Mouse (Mus musculus) liver, embryonic 14.5 days (tissue): ENCODE results near the gene Ppp2r3a. TPM values are rescaled to one million over a fixed set of nuclear protein-coding genes. Genes with fewer than 3 reads are reported as not detected.

Experiments
- ATAC-seq: fragments of 200-750 bp; cut with Nextera tagmentation; 2 replicates; pipeline ENCODE4 v1.8.0; 2017; ENCODE audit warnings: moderate number of reproducible peaks, mild to moderate bottlenecking, moderate library complexity; ENCODE audit not compliant: insufficient read depth
- DNase-seq, 3 experiments: peaks; one replicate each; pipeline ENCODE4 v3.0.0-alpha.2; 2012 to 2013; ENCODE audit warnings: low read depth in 3 of 3, low spot score in 3 of 3
- H3K27ac ChIP-seq: fragments of 300-500 bp; sonication (generic); 2 replicates; pipeline ENCODE4 v1.5.1; 2014; ENCODE audit warnings: moderate library complexity, mild to moderate bottlenecking, control low read depth, inconsistent platforms
- H3K27me3 ChIP-seq: fragments of 300-500 bp; sonication (generic); 2 replicates; pipeline ENCODE4 v1.6.1; 2014; ENCODE audit warnings: mild to moderate bottlenecking, low read length, moderate library complexity; ENCODE audit not compliant: control insufficient read depth, insufficient read depth
- H3K36me3 ChIP-seq: fragments of 300-500 bp; sonication (generic); replicated peaks from 2 replicates; pipeline ENCODE4 v1.6.1; 2014; ENCODE audit warnings: low read depth; ENCODE audit not compliant: control insufficient read depth, insufficient read depth
- H3K4me1 ChIP-seq, 2 experiments: fragments of 200-500 bp in 1 of 2; fragments of 300-500 bp in 1 of 2; sonication (generic) in 1 of 2; replicated peaks; 2 replicates each; pipeline ENCODE4 v1.6.1; 2012 to 2014; ENCODE audit warnings: antibody characterized with exemption in 1 of 2, inconsistent platforms in 1 of 2, low read length in 1 of 2; ENCODE audit not compliant: control insufficient read depth in 2 of 2, insufficient read depth in 2 of 2
- H3K4me2 ChIP-seq: fragments of 300-500 bp; sonication (generic); 2 replicates; pipeline ENCODE4 v1.6.1; 2014; ENCODE audit warnings: low read depth, mild to moderate bottlenecking, control low read depth, moderate library complexity
- H3K4me3 ChIP-seq, 2 experiments: fragments of 200-500 bp in 1 of 2; fragments of 300-500 bp in 1 of 2; sonication (generic) in 1 of 2; 2 replicates each; pipeline ENCODE4 v1.5.1; 2012 to 2014; ENCODE audit warnings: low read depth in 2 of 2, low read length in 2 of 2, mild to moderate bottlenecking in 2 of 2, control low read depth in 1 of 2, inconsistent platforms in 1 of 2, moderate library complexity in 1 of 2; ENCODE audit not compliant: insufficient read depth in 1 of 2
- H3K9ac ChIP-seq: fragments of 300-500 bp; sonication (generic); replicated peaks from 2 replicates; pipeline ENCODE4 v1.6.1; 2014; ENCODE audit warnings: mild to moderate bottlenecking, control low read depth, moderate library complexity
- H3K9me3 ChIP-seq: fragments of 300-500 bp; sonication (generic); 2 replicates; pipeline ENCODE4 v1.6.1; 2016; ENCODE audit warnings: low read length, mixed read lengths; ENCODE audit not compliant: control insufficient read depth
- CTCF ChIP-seq: IDR thresholded peaks from 2 replicates; pipeline ENCODE4 v1.5.1; 2016; ENCODE audit warnings: antibody characterized with exemption, low read depth, control low read depth
- EP300 ChIP-seq: IDR thresholded peaks from 2 replicates; pipeline ENCODE4 v1.6.1; 2016; ENCODE audit warnings: antibody characterized with exemption, low read depth
- WGBS: fragments of 180-500 bp; shearing (Covaris S2); extraction: QIAGEN DNeasy Blood & Tissue Kit; methylation state at CpG from one replicate; pipeline ENCODE4 v1.1.7; 2014; ENCODE audit not compliant: insufficient replicate concordance; 5-methylcytosine and 5-hydroxymethylcytosine counted together
- polyA plus RNA-seq, 2 experiments: library from polyadenylated mRNA; depleted of rRNA in 1 of 2; stranded (reverse) in 1 of 2; unstranded in 1 of 2; fragments of >200 nt; fragmentation: Nextera tagmentation in 1 of 2; extraction: Ambion mirVana in 1 of 2; gene quantifications; 2 replicates each; pipeline versions ENCODE4 v1.2.1 to v1.2.3; 2012 to 2014

The Ppp2r3a gene
- polyA plus RNA-seq, 2 experiments = 2.1 TPM

DNA sequence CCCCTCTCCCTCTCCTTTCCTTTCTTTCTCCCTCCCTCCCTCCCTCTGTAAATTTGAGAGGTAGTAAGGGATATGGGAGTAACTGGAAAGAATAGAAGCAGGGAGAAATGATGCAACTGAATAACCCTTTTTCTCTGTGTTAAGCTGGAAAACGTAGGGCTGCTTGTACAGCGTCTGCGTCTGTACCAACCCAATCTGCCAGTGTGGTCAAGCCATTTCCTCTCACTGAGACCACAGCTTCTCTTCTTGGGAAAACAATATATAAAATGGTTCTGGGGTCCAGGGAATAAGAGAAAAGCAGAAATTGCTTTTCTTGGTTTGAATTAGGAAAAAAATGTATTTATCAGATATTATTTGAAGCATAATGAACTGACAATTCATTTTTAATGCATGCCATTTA is 21.6 kb downstream of the Ppp2r3a start:
- WGBS = 23% methylated on average over 3 of the region's 3 CpGs
- Histone ChIP-seq H3K9me3 (no peaks in the 10 kb centered on the region), H3K36me3 (no peaks in the 10 kb centered on the region), H3K27me3 (no peaks in the 10 kb centered on the region), H3K4me3 (no peak overlapping the region), H3K4me2 (no peak overlapping the region), H3K27ac (no peak overlapping the region), H3K4me1 (peaks cover 0 to 2% of the 10 kb centered on the region in 2 experiments; a peak in 1 of 4 replicates), H3K9ac (no peak overlapping the region)
- DNase-seq = no peak
- ATAC-seq = no peak
- TF ChIP-seq EP300 = no peak
- TF ChIP-seq CTCF = no peak

DNA sequence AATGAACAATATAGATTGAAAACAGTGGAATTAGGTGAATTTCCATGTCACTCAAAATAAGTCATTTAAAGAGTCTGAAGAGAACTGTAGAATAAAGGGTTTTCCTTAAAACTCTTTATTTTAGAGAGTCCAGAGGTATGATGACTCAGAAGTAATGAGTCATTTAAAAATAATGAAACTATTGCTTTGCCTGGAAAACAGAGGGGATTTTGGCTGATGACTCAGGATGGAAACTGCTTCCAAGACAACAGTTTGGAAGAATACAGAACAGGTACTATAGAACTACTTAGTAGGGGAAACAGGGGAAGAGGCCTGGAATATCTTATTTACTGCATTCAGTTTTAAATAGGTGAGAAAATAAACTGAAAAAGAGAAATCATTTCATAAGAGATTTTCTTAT is 22.7 kb downstream of the Ppp2r3a start:
- Histone ChIP-seq H3K4me3 (no peak overlapping the region), H3K9ac (no peak overlapping the region), H3K4me2 (no peak overlapping the region), H3K27me3 (no peaks in the 10 kb centered on the region), H3K27ac (no peak overlapping the region), H3K9me3 (no peaks in the 10 kb centered on the region), H3K4me1 (peaks cover 0 to 2% of the 10 kb centered on the region in 2 experiments; a peak in 1 of 4 replicates), H3K36me3 (no peaks in the 10 kb centered on the region)
- ATAC-seq = no peak
- no peak for DNase-seq
- TF ChIP-seq CTCF = no peak
- no peak for TF ChIP-seq EP300

DNA sequence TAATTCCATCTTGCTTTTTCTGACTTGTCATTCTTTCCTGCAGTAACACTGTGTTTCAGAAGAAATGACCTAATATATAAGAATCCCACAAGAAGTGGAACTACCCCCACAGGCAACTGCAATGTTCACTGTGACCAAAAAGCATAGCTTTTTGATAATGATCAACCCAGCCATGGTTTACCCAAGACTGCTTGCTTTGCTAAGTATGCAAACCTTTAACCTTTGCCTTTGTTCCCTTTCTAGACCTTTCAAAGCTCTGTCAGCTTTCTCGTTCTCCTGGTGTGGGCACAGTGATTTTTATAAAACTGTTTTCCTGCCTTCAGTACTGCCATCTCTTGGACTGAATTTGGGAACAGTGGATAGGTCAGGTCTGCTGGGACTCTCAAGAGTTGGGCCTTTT is 43.6 kb downstream of the Ppp2r3a start:
- WGBS = 57% methylated on average over 1 of the region's 1 CpGs
- no peaks in the 10 kb centered on the region for H3K27me3 ChIP-seq
- H3K9ac ChIP-seq = no peak overlapping the region
- peak; percentile 51 for ATAC-seq
- H3K36me3 ChIP-seq = no peaks in the 10 kb centered on the region
- peak overlapping the region; percentile 13 for H3K4me2 ChIP-seq
- no peak overlapping the region for H3K27ac ChIP-seq
- peak in 2 of 3 experiments; percentile 4 to 6 for DNase-seq
- H3K9me3 ChIP-seq = no peaks in the 10 kb centered on the region
- no peaks in the 10 kb centered on the region; a peak in 1 of 4 replicates for H3K4me1 ChIP-seq
- H3K4me3 ChIP-seq = no peak overlapping the region
- TF ChIP-seq EP300 = no peak
- TF ChIP-seq CTCF = no peak

DNA sequence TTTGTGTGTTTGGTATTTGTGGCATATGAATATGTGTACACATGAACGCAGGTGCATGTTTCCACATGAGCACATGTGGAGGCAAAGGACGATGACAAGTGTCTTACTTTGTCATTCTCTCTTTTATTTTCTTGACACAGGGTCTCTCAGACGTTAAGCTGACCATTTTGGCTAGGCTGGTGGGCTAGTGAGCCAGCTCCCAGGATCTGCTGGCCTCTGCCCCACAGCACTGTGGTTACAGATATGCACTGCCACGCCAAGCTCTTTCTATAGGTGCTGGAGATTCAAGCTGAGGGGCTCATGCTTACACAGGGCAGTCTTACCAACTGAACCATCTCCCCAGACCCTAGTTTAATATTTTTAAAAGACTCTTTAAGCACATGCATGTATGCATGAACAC is 45.1 kb downstream of the Ppp2r3a start:
- 54% methylated on average over 4 of the region's 4 CpGs for WGBS
- ATAC-seq (no peak), DNase-seq (no peak)
- H3K27me3 ChIP-seq = no peaks in the 10 kb centered on the region
- H3K36me3 ChIP-seq = no peaks in the 10 kb centered on the region
- no peaks in the 10 kb centered on the region; a peak in 1 of 4 replicates for H3K4me1 ChIP-seq
- no peaks in the 10 kb centered on the region for H3K9me3 ChIP-seq
- no peak overlapping the region for H3K4me3 ChIP-seq
- no peak overlapping the region for H3K4me2 ChIP-seq
- no peak overlapping the region for H3K9ac ChIP-seq
- no peak overlapping the region for H3K27ac ChIP-seq
- TF ChIP-seq EP300 (no peak), CTCF (no peak)

DNA sequence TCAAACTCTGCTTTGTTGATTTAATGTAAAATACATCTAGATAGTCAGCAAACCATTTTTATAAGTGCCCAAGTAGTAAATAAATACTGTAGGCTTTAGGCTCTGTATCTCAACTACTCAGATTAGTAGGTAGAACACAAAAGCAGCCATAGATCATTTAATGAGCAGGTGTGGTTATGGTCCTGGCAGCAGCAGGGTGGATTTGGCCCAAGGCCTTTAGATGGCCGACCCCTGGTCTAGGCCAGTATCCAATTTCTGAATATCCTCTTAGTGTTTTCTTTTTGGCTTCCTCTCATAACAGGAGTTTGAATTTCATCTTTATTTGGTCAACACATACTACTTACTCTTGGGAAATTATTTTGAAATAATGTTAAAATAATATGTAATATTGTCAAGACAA is 46.4 kb downstream of the Ppp2r3a start:
- no peak overlapping the region for H3K4me3 ChIP-seq
- no peak overlapping the region for H3K27ac ChIP-seq
- 49% methylated on average over 1 of the region's 1 CpGs for WGBS
- H3K27me3 ChIP-seq = no peaks in the 10 kb centered on the region
- no peaks in the 10 kb centered on the region; a peak in 2 of 4 replicates for H3K4me1 ChIP-seq
- ATAC-seq (no peak), DNase-seq (no peak)
- no peaks in the 10 kb centered on the region for H3K9me3 ChIP-seq
- no peaks in the 10 kb centered on the region for H3K36me3 ChIP-seq
- no peak overlapping the region for H3K4me2 ChIP-seq
- TF ChIP-seq EP300 (no peak), CTCF (no peak)
- no peak overlapping the region for H3K9ac ChIP-seq
